8 mouse cellular contexts compared by ENCODE assay signal in the genomic region with DNA sequence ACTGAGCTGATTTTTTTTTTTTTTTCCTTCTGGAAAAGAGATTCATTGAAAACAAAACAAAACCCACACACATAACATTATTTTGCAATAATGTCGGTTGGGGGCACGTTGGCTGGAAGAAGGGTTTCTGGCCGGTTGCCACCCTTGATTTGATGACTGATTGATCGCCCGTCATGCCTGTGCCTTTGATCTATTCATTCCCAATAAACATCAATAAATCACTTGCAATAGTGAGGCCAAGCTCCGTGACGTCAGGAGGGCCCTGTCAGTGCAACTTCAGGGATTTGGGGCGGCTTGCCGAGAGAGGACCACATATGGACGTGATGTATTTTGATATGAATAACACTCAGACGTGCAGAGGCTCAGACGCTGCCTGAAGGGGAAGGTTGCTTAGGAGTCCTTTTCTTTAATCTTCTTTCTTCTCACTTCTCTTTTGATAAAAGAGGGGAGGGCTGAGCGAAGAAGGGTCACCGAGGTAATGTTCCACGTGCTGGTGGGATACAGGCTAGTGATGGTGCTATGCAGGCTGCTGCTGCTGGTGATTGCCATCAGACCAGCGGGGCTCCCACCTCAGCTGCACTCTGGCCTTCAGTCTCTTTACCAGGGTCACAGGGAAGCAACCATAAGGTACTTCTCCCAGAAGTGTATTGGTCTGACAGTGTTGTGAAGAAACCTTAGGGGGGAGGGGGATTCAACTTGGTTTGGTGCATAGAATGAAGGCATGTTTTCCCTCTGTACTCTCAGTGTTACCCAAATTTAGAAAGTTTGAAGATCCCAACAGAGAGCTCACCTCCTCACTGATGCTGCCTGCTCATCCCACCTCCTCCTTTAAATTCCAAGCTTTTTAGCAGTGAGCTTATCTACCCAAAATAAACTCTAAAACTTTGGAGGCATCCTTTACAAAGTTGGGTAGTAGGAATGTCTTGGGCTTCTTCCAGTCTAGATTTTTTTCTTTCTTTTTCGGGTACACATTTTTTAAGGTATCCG. TPM values are rescaled to one million over a fixed set of nuclear protein-coding genes. Genes with fewer than 3 reads are reported as not detected.
DNase-seq lines count a peak whose midpoint lies in the region; ATAC-seq lines count a peak whose summit lies in the region.

No protein-coding gene starts in this region.

- H3K4me2 ChIP-seq in embryonic facial prominence, embryonic 15.5 days (replicated peaks): peak overlapping the region; percentile 99
- peak overlapping the region; percentile 99 for H3K4me2 ChIP-seq in limb, embryonic 12.5 days
- peak overlapping the region; percentile 92 for H3K4me2 ChIP-seq in neural tube, embryonic 14.5 days (ENCODE audit: low read depth, low read length)

- H3K9ac ChIP-seq in embryonic facial prominence, embryonic 15.5 days: peak overlapping the region; percentile 57; the same call in 1 of the 2 replicates
- peak overlapping the region; percentile 83; the same call in 1 of the 2 replicates for H3K9ac ChIP-seq in limb, embryonic 12.5 days (replicated peaks)
- peak overlapping the region; percentile 95 for H3K9ac ChIP-seq in neural tube, embryonic 14.5 days (replicated peaks; ENCODE audit: low read depth, low read length)

- peaks cover 17% of the 10 kb centered on the region for H3K27me3 ChIP-seq in embryonic facial prominence, embryonic 15.5 days
- peaks cover 17% of the 10 kb centered on the region for H3K27me3 ChIP-seq in limb, embryonic 12.5 days
- no peaks in the 10 kb centered on the region for H3K27me3 ChIP-seq in neural tube, embryonic 14.5 days (ENCODE audit: control insufficient read depth, insufficient read depth, low read length)

- intact Hi-C loops in left cerebral cortex, postnatal 14 days (cut with DNase I): loop anchor here (5.0 to 10.0 kb wide), 4 partner anchors 364 to 797 kb away; no protein-coding TSS in a partner anchor

- H3K9me3 ChIP-seq in embryonic facial prominence, embryonic 15.5 days (replicated peaks): no peaks in the 10 kb centered on the region
- no peaks in the 10 kb centered on the region for H3K9me3 ChIP-seq in limb, embryonic 12.5 days
- H3K9me3 ChIP-seq in neural tube, embryonic 14.5 days (ENCODE audit: control insufficient read depth, low read length): no peaks in the 10 kb centered on the region

- H3K4me3 ChIP-seq in embryonic facial prominence, embryonic 15.5 days (replicated peaks): peak overlapping the region; percentile 75
- peak overlapping the region; percentile 84 for H3K4me3 ChIP-seq in limb, embryonic 12.5 days (replicated peaks)
- H3K4me3 ChIP-seq in neural tube, embryonic 14.5 days (ENCODE audit: low read depth, low read length): peak overlapping the region; percentile 81

- WGBS in embryonic facial prominence, embryonic 15.5 days: 12% methylated on average over 18 of the region's 18 CpGs
- WGBS in limb, embryonic 12.5 days: 10% methylated on average over 18 of the region's 18 CpGs
- 9% methylated on average over 18 of the region's 18 CpGs for WGBS in neural tube, embryonic 14.5 days

- peaks cover 23% of the 10 kb centered on the region for H3K4me1 ChIP-seq in embryonic facial prominence, embryonic 15.5 days
- peaks cover 28% of the 10 kb centered on the region for H3K4me1 ChIP-seq in limb, embryonic 12.5 days (replicated peaks)
- peaks cover 35% of the 10 kb centered on the region for H3K4me1 ChIP-seq in neural tube, embryonic 14.5 days (ENCODE audit: control insufficient read depth, insufficient read depth, low read length)

- H3K27ac ChIP-seq in embryonic facial prominence, embryonic 15.5 days (replicated peaks): no peak overlapping the region
- no peak overlapping the region for H3K27ac ChIP-seq in limb, embryonic 12.5 days
- peak overlapping the region; percentile 97 for H3K27ac ChIP-seq in neural tube, embryonic 14.5 days (ENCODE audit: low read depth, low read length)

- ATAC-seq in embryonic facial prominence, embryonic 15.5 days (ENCODE audit: insufficient number of reproducible peaks, low FRiP score, low TSS enrichment, low read depth): no peak
- no peak for ATAC-seq in limb, embryonic 12.5 days (ENCODE audit: insufficient number of reproducible peaks, insufficient read depth, low FRiP score, low TSS enrichment, low read depth)
- ATAC-seq in neural tube, embryonic 14.5 days (ENCODE audit: low read depth): no peak
- ATAC-seq in megakaryocyte-erythroid progenitor cell, adult 5-6 weeks (replicated peaks; ENCODE audit: low FRiP score, low TSS enrichment, poor library complexity, severe bottlenecking): no peak

- DNase-seq in kidney, postnatal 10 days: peak; percentile 34
- DNase-seq in kidney, postnatal 36 days: no peak
- DNase-seq in spleen, postnatal 4 days (ENCODE audit: low spot score in 2 of 2): no peak
- DNase-seq in left cerebral cortex, postnatal 14 days (ENCODE audit: low spot score in 2 of 2): no peak

- H3K36me3 ChIP-seq in embryonic facial prominence, embryonic 15.5 days: no peaks in the 10 kb centered on the region
- no peaks in the 10 kb centered on the region for H3K36me3 ChIP-seq in limb, embryonic 12.5 days
- no peaks in the 10 kb centered on the region; the same call in 1 of the 2 replicates for H3K36me3 ChIP-seq in neural tube, embryonic 14.5 days (ENCODE audit: control insufficient read depth, insufficient read depth, low read length)

RNA-seq across cellular contexts. Expression of a gene that starts 1.4 kb away (rescaled TPM):
- 12.0 and 14.4 TPM in 2 replicates for polyA plus RNA-seq in embryonic facial prominence, embryonic 15.5 days (2015; fragmentation: Nextera tagmentation; extraction: Ambion mirVana)
- 10.4 and 10.8 TPM in 2 replicates for polyA plus RNA-seq in limb, embryonic 12.5 days (2016; fragmentation: Nextera tagmentation; extraction: Ambion mirVana)
- 87.2 and 104 TPM in 2 replicates for polyA plus RNA-seq in neural tube, embryonic 14.5 days (2014; fragmentation: Nextera tagmentation; extraction: Ambion mirVana)
- total RNA-seq in megakaryocyte-erythroid progenitor cell, adult 5-6 weeks (2014; fragmentation: Nextera tagmentation): not detected in 2 replicates
- total RNA-seq in megakaryocyte-erythroid progenitor cell, adult 5-6 weeks (2017): 0.15 TPM in 1 of 2 replicates, not detected in the other
- 10 to 100 TPM; 47.1 to 49.6 TPM for total RNA-seq in left cerebral cortex, postnatal 14 days (2021)
